Comparison of ENCODE assay signal across 18 mouse cellular contexts in genomic region chr10:20219538-20219937, GRCm38 (mm10).
DNase-seq lines count a peak whose midpoint lies in the region; ATAC-seq and TF ChIP-seq lines count a peak whose summit lies in the region.
"Had no signal": no experiment of that assay in that cellular context is flagged by ENCODE, and none has a peak within 500 bp of the region (broad histone marks: within the 10 kb centered on the region; RNA-seq: fewer than 3 reads in every experiment).

No protein-coding gene starts in this region.

- WGBS in stomach, postnatal 0 days = 73% methylated on average over 8 of the region's 8 CpGs
- 88% methylated on average over 8 of the region's 8 CpGs for WGBS in forebrain, embryonic 13.5 days

- no peak for TF ChIP-seq CTCF in stomach, postnatal 0 days (IDR thresholded peaks at IDR 0.05; ENCODE audit: low read depth)

- no peak for TF ChIP-seq EP300 in stomach, postnatal 0 days (optimal IDR thresholded peaks at IDR 0.05)

- H3K36me3 ChIP-seq in stomach, postnatal 0 days (ENCODE audit: control insufficient read depth, insufficient read depth, low read length) = no peaks in the 10 kb centered on the region
- H3K36me3 ChIP-seq in forebrain, embryonic 13.5 days (ENCODE audit: poor library complexity, severe bottlenecking) = no peaks in the 10 kb centered on the region
- H3K36me3 ChIP-seq: embryonic facial prominence, embryonic 13.5 days; heart, embryonic 12.5 days; limb, embryonic 10.5 days; midbrain, embryonic 13.5 days had no signal

- no peak overlapping the region for H3K9ac ChIP-seq in stomach, postnatal 0 days (ENCODE audit: low read length)
- H3K9ac ChIP-seq in forebrain, embryonic 13.5 days = no peak overlapping the region
- H3K9ac ChIP-seq: embryonic facial prominence, embryonic 13.5 days; heart, embryonic 12.5 days; liver, embryonic 14.5 days; midbrain, embryonic 13.5 days had no signal

- peak; percentile 82 for DNase-seq in heart, adult 11 months
- no peak for DNase-seq in heart, postnatal 4 days
- peak; percentile 64 for DNase-seq in T-cell, adult 2 months (ENCODE audit: low spot score)
- peak; percentile 11 to 33 for DNase-seq in thymus, postnatal 10 days (ENCODE audit: low spot score in 2 of 2)
- no peak for DNase-seq in stomach, postnatal 0 days (ENCODE audit: low spot score)
- no peak for DNase-seq in kidney, postnatal 4 days
- DNase-seq: cerebellum, postnatal 36 days; gastrocnemius, postnatal 10 days; kidney, postnatal 14 days; lung, postnatal 10 days had no signal

- H3K9me3 ChIP-seq in stomach, postnatal 0 days (ENCODE audit: control insufficient read depth, low read length) = no peaks in the 10 kb centered on the region
- no peaks in the 10 kb centered on the region for H3K9me3 ChIP-seq in forebrain, embryonic 13.5 days (replicated peaks)
- H3K9me3 ChIP-seq: embryonic facial prominence, embryonic 13.5 days; heart, embryonic 12.5 days; limb, embryonic 10.5 days; midbrain, embryonic 13.5 days had no signal

- peak; percentile 71 for ATAC-seq in megakaryocyte progenitor cell, adult 5-6 weeks (replicated peaks; ENCODE audit: poor library complexity)
- no peak for ATAC-seq in stomach, postnatal 0 days (ENCODE audit: low FRiP score, low TSS enrichment)
- ATAC-seq in forebrain, embryonic 13.5 days = no peak
- ATAC-seq: hindbrain, embryonic 16.5 days; midbrain, embryonic 13.5 days had no signal

- no peak overlapping the region for H3K4me2 ChIP-seq in stomach, postnatal 0 days (replicated peaks; ENCODE audit: low read depth)
- no peak overlapping the region for H3K4me2 ChIP-seq in forebrain, embryonic 13.5 days
- H3K4me2 ChIP-seq: embryonic facial prominence, embryonic 13.5 days; heart, embryonic 12.5 days; midbrain, embryonic 13.5 days had no signal

- H3K27ac ChIP-seq in stomach, postnatal 0 days (replicated peaks) = no peak overlapping the region
- no peak overlapping the region for H3K27ac ChIP-seq in forebrain, embryonic 13.5 days
- H3K27ac ChIP-seq: embryonic facial prominence, embryonic 13.5 days; limb, embryonic 10.5 days; liver, embryonic 14.5 days; midbrain, embryonic 13.5 days had no signal

- H3K4me3 ChIP-seq in stomach, postnatal 0 days (ENCODE audit: low read depth, low read length) = no peak overlapping the region
- H3K4me3 ChIP-seq in forebrain, embryonic 13.5 days = no peak overlapping the region
- H3K4me3 ChIP-seq: embryonic facial prominence, embryonic 13.5 days; heart, embryonic 12.5 days; limb, embryonic 10.5 days; midbrain, embryonic 13.5 days had no signal

- 0 out of 2 replicates have a peak, but pooled peaks cover 2% of the 10 kb centered on the region for H3K4me1 ChIP-seq in stomach, postnatal 0 days (replicated peaks; ENCODE audit: control insufficient read depth, insufficient read depth)
- H3K4me1 ChIP-seq in forebrain, embryonic 13.5 days = 0 out of 2 replicates have a peak, but pooled peaks cover 4% of the 10 kb centered on the region
- H3K4me1 ChIP-seq: embryonic facial prominence, embryonic 13.5 days; midbrain, embryonic 13.5 days had no signal

- H3K27me3 ChIP-seq in stomach, postnatal 0 days (ENCODE audit: control insufficient read depth, insufficient read depth, low read length) = no peaks in the 10 kb centered on the region
- H3K27me3 ChIP-seq in forebrain, embryonic 13.5 days = no peaks in the 10 kb centered on the region
- H3K27me3 ChIP-seq: embryonic facial prominence, embryonic 13.5 days; heart, embryonic 12.5 days; midbrain, embryonic 13.5 days had no signal

Comparison
In these comparisons a context has a peak if more than half of its experiments do, and no peak if none do; other contexts are left out.
1. DNase-seq: peak in heart, adult 11 months (single experiment), T-cell, adult 2 months (single experiment) and thymus, postnatal 10 days (2 of 2); none in heart, postnatal 4 days (single experiment), stomach, postnatal 0 days (single experiment) and kidney, postnatal 4 days (0 of 2).